Mouse (Mus musculus): ENCODE data around the gene Pou3f1. TPM values are rescaled to one million over a fixed set of nuclear protein-coding genes. Genes with fewer than 3 reads are reported as not detected.

Gene Pou3f1
- polyA plus RNA-seq, 1 experiment, result 13.8 TPM

- Histone ChIP-seq H3K27ac (ENCODE audit: insufficient read depth, low read length) (no peak overlapping the region), H3K4me1 (ENCODE audit: control insufficient read depth, insufficient read depth, low read length) (0 out of 2 replicates have a peak, but pooled peaks cover under 1% of the 10 kb centered on the region), H3K4me3 (ENCODE audit: insufficient read depth, low read length) (no peak overlapping the region)
- TF ChIP-seq POLR2A (IDR thresholded peaks at IDR 0.05; ENCODE audit: extremely low read depth, insufficient read depth, low read length) (no peak), CTCF (IDR thresholded peaks at IDR 0.05; ENCODE audit: extremely low read depth, insufficient read depth, low read length) (no peak)
Observed at GRCm38 (mm10) chr4:124695786-124696516, 39.3 kb downstream of the Pou3f1 start.

- Histone ChIP-seq H3K27ac (ENCODE audit: insufficient read depth, low read length) (no peak overlapping the region), H3K4me1 (ENCODE audit: control insufficient read depth, insufficient read depth, low read length) (no peaks in the 10 kb centered on the region), H3K4me3 (ENCODE audit: insufficient read depth, low read length) (no peak overlapping the region)
- no peak for TF ChIP-seq POLR2A (IDR thresholded peaks at IDR 0.05; ENCODE audit: extremely low read depth, insufficient read depth, low read length)
- no peak for TF ChIP-seq CTCF (IDR thresholded peaks at IDR 0.05; ENCODE audit: extremely low read depth, insufficient read depth, low read length)
Observed at GRCm38 (mm10) chr4:124699791-124700190, 43.2 kb downstream of the Pou3f1 start.

GRCm38 (mm10) chr4:124700248-124700971 lies 43.8 kb downstream of the Pou3f1 start, which contains the start of gene Fhl3:
Gene Fhl3, plus strand, starts transcription at chr4:124700701.
- TF ChIP-seq POLR2A (IDR thresholded peaks at IDR 0.05; ENCODE audit: extremely low read depth, insufficient read depth, low read length) (no peak), CTCF (IDR thresholded peaks at IDR 0.05; ENCODE audit: extremely low read depth, insufficient read depth, low read length) (no peak)
- H3K4me3 ChIP-seq (ENCODE audit: insufficient read depth, low read length), result peak within 1 kb of the TSS; percentile 2
- H3K4me1 ChIP-seq (ENCODE audit: control insufficient read depth, insufficient read depth, low read length), result no peaks in the 10 kb centered on the region
- no peak within 1 kb of the TSS for H3K27ac ChIP-seq (ENCODE audit: insufficient read depth, low read length)

- no peaks in the 10 kb centered on the region for H3K4me1 ChIP-seq (ENCODE audit: control insufficient read depth, insufficient read depth, low read length)
- TF ChIP-seq CTCF (IDR thresholded peaks at IDR 0.05; ENCODE audit: extremely low read depth, insufficient read depth, low read length), result no peak
- no peak for TF ChIP-seq POLR2A (IDR thresholded peaks at IDR 0.05; ENCODE audit: extremely low read depth, insufficient read depth, low read length)
- H3K4me3 ChIP-seq (ENCODE audit: insufficient read depth, low read length), result peak overlapping the region; percentile 2
- H3K27ac ChIP-seq (ENCODE audit: insufficient read depth, low read length), result no peak overlapping the region
Observed at GRCm38 (mm10) chr4:124701052-124701845, 44.6 kb downstream of the Pou3f1 start.

- no peak for TF ChIP-seq POLR2A (IDR thresholded peaks at IDR 0.05; ENCODE audit: extremely low read depth, insufficient read depth, low read length)
- no peak overlapping the region for H3K4me3 ChIP-seq (ENCODE audit: insufficient read depth, low read length)
Observed at GRCm38 (mm10) chr4:124701916-124702315, 45.3 kb downstream of the Pou3f1 start.

GRCm38 (mm10) chr4:124703406-124703805 lies 46.8 kb downstream of the Pou3f1 start:
- TF ChIP-seq POLR2A (IDR thresholded peaks at IDR 0.05; ENCODE audit: extremely low read depth, insufficient read depth, low read length), result no peak
- no peak for TF ChIP-seq CTCF (IDR thresholded peaks at IDR 0.05; ENCODE audit: extremely low read depth, insufficient read depth, low read length)

More at GRCm38 (mm10) chr4:124701916-124702315, 45.3 kb downstream of the Pou3f1 start:
- no peak overlapping the region for H3K27ac ChIP-seq (ENCODE audit: insufficient read depth, low read length)
- H3K4me1 ChIP-seq (ENCODE audit: control insufficient read depth, insufficient read depth, low read length), result no peaks in the 10 kb centered on the region

GRCm38 (mm10) chr4:124703881-124704796 lies 47.5 kb downstream of the Pou3f1 start:
- TF ChIP-seq CTCF (IDR thresholded peaks at IDR 0.05; ENCODE audit: extremely low read depth, insufficient read depth, low read length), result no peak
- no peak for TF ChIP-seq POLR2A (IDR thresholded peaks at IDR 0.05; ENCODE audit: extremely low read depth, insufficient read depth, low read length)
- Histone ChIP-seq H3K27ac (ENCODE audit: insufficient read depth, low read length) (peak overlapping the region; percentile 86; the same call in 1 of the 2 replicates), H3K4me1 (ENCODE audit: control insufficient read depth, insufficient read depth, low read length) (no peaks in the 10 kb centered on the region), H3K4me3 (ENCODE audit: insufficient read depth, low read length) (no peak overlapping the region)

More at GRCm38 (mm10) chr4:124703406-124703805, 46.8 kb downstream of the Pou3f1 start:
- no peak overlapping the region for H3K4me3 ChIP-seq (ENCODE audit: insufficient read depth, low read length)
- H3K27ac ChIP-seq (ENCODE audit: insufficient read depth, low read length), result peak overlapping the region; percentile 86; the same call in 1 of the 2 replicates
- no peaks in the 10 kb centered on the region for H3K4me1 ChIP-seq (ENCODE audit: control insufficient read depth, insufficient read depth, low read length)

GRCm38 (mm10) chr4:124704797-124705474 lies 48.3 kb downstream of the Pou3f1 start:
- no peaks in the 10 kb centered on the region for H3K4me1 ChIP-seq (ENCODE audit: control insufficient read depth, insufficient read depth, low read length)
- TF ChIP-seq CTCF (IDR thresholded peaks at IDR 0.05; ENCODE audit: extremely low read depth, insufficient read depth, low read length), result no peak
- no peak for TF ChIP-seq POLR2A (IDR thresholded peaks at IDR 0.05; ENCODE audit: extremely low read depth, insufficient read depth, low read length)
- no peak overlapping the region for H3K4me3 ChIP-seq (ENCODE audit: insufficient read depth, low read length)
- H3K27ac ChIP-seq (ENCODE audit: insufficient read depth, low read length), result 0 out of 2 replicates have a peak overlapping the region, but pooled peaks have one; percentile 17
